Mouse (Mus musculus): ENCODE measurements around the gene Recql5. TPM values are rescaled to one million over a fixed set of nuclear protein-coding genes. Genes with fewer than 3 reads are reported as not detected.

The Recql5 gene
- polyA plus RNA-seq, 2 experiments from 2014 or later = 12.1 to 22.5 TPM

- no peak for ATAC-seq
These were observed 6.5 kb upstream of the Recql5 start for GRCm38 (mm10) chr11:115939690-115940329.

GRCm38 (mm10) chr11:115933747-115934110, 452 bp upstream of the Recql5 start:
- peak; percentile 11 for ATAC-seq

DNA sequence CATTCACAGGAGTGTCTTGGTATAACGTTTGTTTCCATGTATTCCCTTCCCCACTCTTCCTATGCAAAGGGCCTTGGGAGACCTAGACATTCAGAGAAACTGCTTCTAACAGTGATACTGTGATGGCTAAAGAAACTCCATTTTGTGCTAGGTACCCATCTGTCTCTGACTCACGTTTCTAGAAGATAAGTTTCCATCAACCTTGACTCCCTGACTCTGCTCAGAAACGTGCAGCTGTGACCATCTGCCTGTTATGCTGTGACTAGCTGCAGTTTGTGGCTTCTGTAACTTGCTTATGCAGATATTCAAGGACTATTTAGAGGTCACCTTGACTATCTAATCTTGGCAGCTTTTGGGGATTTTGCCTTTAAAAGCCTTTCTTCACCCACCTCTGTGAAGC, 2.0 kb downstream of the Recql5 start:
- ATAC-seq = no peak

GRCm38 (mm10) chr11:115929818-115930217, 3.5 kb downstream of the Recql5 start:
- no peak for ATAC-seq

DNA sequence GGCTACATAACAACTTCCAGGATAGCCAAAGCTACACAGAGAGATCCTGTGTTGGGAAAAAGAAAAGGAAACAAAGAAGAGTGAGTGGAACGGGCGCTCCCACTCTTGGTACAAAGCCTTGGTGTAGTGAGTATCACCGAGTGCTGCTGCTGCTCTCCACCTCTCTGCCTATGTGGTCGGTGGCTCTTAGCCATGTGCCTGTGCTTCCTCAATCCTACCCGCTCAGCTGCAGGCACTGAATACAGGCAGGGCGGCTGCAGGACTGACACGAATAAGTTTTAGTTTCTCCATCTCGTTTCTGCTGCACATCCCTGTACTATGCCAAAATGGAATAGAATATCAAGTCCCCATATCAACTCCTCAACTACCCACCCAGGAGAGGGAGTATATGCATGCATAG, 4.2 kb downstream of the Recql5 start:
- ATAC-seq = no peak

GRCm38 (mm10) chr11:115921986-115922385, 11.3 kb downstream of the Recql5 start:
- ATAC-seq = no peak

DNA sequence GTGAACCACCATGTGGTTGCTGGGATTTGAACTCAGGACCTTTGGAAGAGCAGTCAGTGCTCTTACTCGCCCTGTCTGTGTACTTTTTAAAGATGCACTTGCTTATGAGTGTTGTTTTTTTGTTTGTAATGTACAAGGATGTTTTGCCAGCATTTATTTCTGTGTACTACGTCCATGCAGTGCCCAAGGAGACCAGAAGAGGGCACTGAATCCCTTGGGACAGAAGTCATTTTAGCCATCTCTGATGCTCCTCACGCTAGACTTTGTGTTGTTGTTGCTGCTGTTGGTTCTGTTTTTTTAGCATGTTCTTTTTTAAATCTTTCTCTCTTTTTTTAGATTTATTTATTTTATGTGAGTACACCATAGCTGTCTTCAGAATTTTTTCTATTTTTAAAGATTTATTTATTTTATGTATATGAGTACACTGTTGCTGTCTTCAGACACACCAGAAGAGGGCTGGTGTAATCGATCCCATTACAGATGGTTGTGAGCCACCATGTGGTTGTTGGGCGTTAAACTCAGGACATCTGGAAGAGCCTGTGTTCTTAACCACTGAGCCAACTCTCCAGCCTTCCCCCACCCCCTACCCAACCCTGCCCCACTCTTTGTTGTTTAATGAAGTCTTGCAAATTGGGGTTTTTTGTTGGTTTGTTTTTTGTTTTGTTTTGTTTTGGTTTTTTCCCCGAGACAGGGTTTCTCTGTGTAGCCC, 13.0 kb downstream of the Recql5 start:
- ATAC-seq = no peak

DNA sequence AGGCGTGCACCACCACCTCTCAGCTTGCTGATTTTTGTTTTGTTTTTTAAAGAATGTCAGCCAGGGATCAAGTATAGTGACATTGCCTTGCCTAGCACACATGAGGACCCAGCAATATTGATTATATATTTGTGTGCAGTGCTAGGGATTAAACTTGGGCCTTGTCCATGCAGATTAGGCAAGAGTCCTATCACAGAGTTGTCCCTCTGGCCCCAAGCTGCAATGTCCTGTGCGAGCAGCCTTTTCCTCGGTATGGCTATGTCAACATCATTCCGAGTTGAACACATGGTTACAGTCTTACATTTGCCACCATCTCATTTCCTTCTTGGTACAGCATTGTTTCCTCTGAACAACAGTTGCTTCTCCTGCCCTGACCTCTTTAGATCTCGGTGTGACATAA, 14.2 kb downstream of the Recql5 start:
- ATAC-seq = no peak

DNA sequence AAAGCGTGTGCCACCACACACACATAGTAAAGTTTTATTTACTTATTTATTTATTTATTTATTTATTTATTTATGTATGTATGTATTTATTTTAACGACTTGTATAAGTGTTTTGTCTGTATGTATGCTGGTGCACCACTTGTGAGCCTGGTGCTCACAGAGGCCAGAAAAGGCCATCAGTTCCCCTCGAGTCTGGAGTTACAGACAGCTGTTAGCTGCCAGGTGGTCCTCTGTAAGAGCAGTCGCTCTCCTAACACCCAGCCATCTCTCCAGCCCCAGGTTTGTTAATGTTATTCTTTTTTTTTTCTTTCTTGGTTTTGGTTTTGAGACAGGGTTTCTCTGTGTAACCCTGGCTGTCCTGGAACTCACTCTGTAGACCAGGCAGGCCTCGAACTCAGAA, 14.6 kb downstream of the Recql5 start:
- ATAC-seq = no peak

DNA sequence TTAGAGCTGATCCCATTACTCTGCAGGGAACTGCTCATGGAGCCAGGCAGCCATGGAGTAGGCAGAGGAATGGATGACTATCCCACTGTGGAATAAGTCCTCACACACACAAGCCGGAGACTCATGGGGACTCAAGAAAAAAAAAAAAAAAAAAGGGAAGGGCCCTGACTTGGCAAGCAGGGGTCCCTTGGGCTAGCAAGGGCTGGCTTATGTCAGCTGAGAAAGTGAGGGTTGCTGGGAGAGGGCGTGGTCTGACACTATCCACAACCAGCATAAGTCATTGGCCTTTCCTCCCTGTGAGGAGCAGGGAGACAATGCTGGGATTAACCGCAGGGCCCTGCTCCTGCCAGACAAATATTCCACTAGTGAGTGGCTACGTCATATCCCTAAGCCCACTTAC, 16.7 kb downstream of the Recql5 start:
- no peak for ATAC-seq

GRCm38 (mm10) chr11:115911632-115912376, 21.5 kb downstream of the Recql5 start, which contains the start of gene Smim6:
Gene Smim6, plus strand, starts transcription at chr11:115912017.
- ATAC-seq = no peak

GRCm38 (mm10) chr11:115911134-115911561, 22.1 kb downstream of the Recql5 start:
- ATAC-seq = no peak

- ATAC-seq = no peak
These were observed 26.8 kb downstream of the Recql5 start for GRCm38 (mm10) chr11:115906521-115906920.

- ATAC-seq = no peak
These were observed 27.2 kb downstream of the Recql5 start for GRCm38 (mm10) chr11:115906116-115906515.

- ATAC-seq = no peak
These were observed 28.1 kb downstream of the Recql5 start for GRCm38 (mm10) chr11:115904956-115905790.

- ATAC-seq = no peak
These were observed 28.9 kb downstream of the Recql5 start for GRCm38 (mm10) chr11:115904231-115904955.

- no peak for ATAC-seq
These were observed 29.7 kb downstream of the Recql5 start for GRCm38 (mm10) chr11:115903384-115904230.

DNA sequence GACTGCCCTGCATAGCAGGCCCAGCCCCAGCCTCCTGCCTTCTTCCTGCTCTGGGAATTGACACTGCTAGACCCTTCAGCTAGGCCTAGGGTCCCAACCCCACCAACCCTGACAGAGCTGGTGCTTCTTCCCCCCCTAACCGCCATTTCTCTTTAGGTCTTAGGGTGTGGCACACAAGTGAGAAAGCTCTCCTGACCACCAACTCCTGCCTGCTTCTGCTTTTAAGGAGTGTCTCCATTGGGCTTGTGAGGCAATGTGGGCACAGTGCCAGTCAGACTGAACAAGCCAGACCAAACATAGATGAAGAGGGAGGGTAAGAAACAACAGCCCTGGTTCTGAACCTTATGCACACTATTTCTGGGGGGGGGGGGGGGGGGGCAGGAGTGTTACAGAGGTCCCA, 30.4 kb downstream of the Recql5 start:
- ATAC-seq = no peak

DNA sequence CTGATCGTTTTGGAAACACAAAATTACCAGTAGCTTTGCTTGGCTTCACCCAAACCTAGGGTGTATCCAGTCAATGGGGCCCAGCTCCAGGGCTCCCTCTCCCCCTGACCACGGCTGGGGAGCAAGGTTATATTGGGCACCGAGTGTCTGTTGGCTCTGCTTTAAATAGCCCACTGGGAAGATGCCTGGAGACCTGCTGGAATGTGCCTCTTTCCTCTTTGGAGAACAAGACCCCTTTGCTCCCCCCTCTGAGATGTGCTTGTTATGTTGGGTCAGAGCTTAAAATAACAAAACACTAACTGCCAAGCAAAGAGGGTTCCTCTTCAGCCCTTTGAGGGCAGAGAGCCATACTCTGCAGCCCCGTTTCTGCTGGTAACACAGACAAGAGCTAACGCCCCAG, 31.1 kb downstream of the Recql5 start:
- no peak for ATAC-seq

DNA sequence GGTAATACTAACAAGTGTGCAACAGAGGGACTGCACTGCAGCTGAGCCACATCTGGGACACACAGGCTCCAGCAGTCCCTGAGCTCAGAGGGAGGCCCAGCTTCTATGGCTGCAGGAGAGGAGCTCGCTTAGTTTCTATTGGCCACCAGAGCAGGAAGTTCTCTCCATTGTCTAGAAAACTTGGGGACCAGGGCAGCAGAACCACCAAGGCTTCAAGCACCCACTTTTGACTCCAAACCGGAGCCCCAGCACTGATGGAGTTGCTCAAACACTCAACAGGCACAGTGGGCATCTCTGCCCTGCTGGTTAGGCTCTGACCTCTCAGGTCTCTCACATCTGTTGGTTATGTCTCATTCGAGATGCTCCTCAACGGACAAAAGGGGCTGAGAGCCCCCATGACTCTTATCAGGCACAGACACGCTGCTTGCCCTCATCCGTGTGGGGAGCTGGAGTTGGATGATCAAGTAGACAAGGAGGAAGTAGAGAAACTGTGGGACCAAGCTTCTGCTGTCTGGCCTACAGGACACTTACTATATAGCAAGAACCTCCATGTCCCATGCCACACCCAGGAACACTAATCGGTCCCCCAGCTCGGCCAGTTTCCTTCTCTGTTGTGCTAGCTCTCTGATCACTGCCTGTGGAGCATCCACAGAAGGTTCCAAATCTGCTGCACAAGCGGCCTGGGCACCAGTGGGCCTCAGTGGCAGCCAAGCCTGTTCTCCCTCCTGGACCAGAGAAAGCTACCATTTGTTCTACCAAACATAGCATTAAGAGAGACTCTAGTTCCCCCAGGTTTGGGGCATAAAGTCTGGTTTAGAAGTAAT, 31.7 kb downstream of the Recql5 start:
- ATAC-seq = no peak
